Mouse (Mus musculus) stomach, postnatal 0 days (tissue): ENCODE data around the gene Fam3c. TPM values are rescaled to one million over a fixed set of nuclear protein-coding genes. Genes with fewer than 3 reads are reported as not detected.

Experiments
- ATAC-seq: fragments of 200-750 bp; cut with Nextera tagmentation; 2 replicates; pipeline ENCODE4 v1.8.0; 2017; ENCODE audit not compliant: low FRiP score, low TSS enrichment
- DNase-seq: peaks from one replicate; pipeline ENCODE4 v3.0.0-alpha.2; 2016; ENCODE audit warnings: low spot score
- H3K27ac ChIP-seq: fragments of 300-500 bp; sonication (generic); replicated peaks from 2 replicates; pipeline ENCODE4 v1.5.1; 2014; ENCODE audit warnings: mild to moderate bottlenecking, control low read depth
- H3K27me3 ChIP-seq: fragments of 300-500 bp; sonication (generic); 2 replicates; pipeline ENCODE4 v1.6.1; 2014; ENCODE audit warnings: low read length; ENCODE audit not compliant: control insufficient read depth, insufficient read depth
- H3K36me3 ChIP-seq: fragments of 300-500 bp; sonication (generic); 2 replicates; pipeline ENCODE4 v1.6.1; 2014; ENCODE audit warnings: low read length, mixed read lengths; ENCODE audit not compliant: control insufficient read depth, insufficient read depth
- H3K4me1 ChIP-seq: fragments of 300-500 bp; sonication (generic); replicated peaks from 2 replicates; pipeline ENCODE4 v1.6.1; 2014; ENCODE audit warnings: antibody characterized with exemption; ENCODE audit not compliant: control insufficient read depth, insufficient read depth
- H3K4me2 ChIP-seq: fragments of 300-500 bp; sonication (generic); replicated peaks from 2 replicates; pipeline ENCODE4 v1.6.1; 2014; ENCODE audit warnings: low read depth, mild to moderate bottlenecking, control low read depth, moderate library complexity
- H3K4me3 ChIP-seq: fragments of 300-500 bp; sonication (generic); 2 replicates; pipeline ENCODE4 v1.5.1; 2014; ENCODE audit warnings: low read depth, low read length, control low read depth
- H3K9ac ChIP-seq: fragments of 300-500 bp; sonication (generic); 2 replicates; pipeline ENCODE4 v1.6.1; 2014; ENCODE audit warnings: mild to moderate bottlenecking, low read length, control low read depth, mixed read lengths
- H3K9me3 ChIP-seq: fragments of 300-500 bp; sonication (generic); 2 replicates; pipeline ENCODE4 v1.6.1; 2016; ENCODE audit warnings: low read length; ENCODE audit not compliant: control insufficient read depth
- CTCF ChIP-seq: IDR thresholded peaks from 2 replicates; pipeline ENCODE4 v1.5.1; 2016; ENCODE audit warnings: antibody characterized with exemption, low read depth, mild to moderate bottlenecking, moderate library complexity
- EP300 ChIP-seq: optimal IDR thresholded peaks from 2 replicates; pipeline ENCODE3; 2016; ENCODE audit warnings: antibody characterized with exemption
- WGBS: fragments of 180-500 bp; shearing (Covaris S2); extraction: QIAGEN DNeasy Blood & Tissue Kit; methylation state at CpG from one replicate; pipeline ENCODE4 v1.1.7; 2014; 5-methylcytosine and 5-hydroxymethylcytosine counted together
- polyA plus RNA-seq: library from polyadenylated mRNA; unstranded; fragments of >200 nt; fragmentation: Nextera tagmentation; extraction: Ambion mirVana; gene quantifications from 2 replicates; pipeline ENCODE4 v1.2.1, GENCODE M21; 2015

Fam3c gene
- 94.8 and 99.4 TPM in 2 replicates for polyA plus RNA-seq

DNA sequence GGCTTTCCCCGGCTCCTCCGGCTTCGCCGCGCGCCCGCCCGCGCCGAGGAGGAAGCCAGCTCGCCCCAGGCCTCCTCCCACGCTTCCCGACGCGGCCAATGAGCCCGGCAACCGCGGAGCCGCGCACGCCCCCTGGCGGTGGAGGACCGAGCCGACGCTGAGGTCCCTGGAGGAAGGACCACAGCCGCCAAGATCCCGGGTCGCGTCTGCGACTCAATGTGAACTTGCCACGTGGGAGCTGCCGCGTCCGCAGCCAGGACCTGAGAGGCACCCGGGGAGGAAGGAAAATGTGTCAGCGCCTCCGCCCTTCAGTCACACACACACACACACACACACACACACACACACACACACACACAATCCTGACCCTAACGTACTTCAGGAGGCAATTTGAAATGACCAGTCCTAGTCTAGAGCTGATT, at the start of gene Fam3c:
Fam3c (minus strand) TSS at position 158 of the 422 bp plus-strand sequence.
- Histone ChIP-seq H3K27me3 (no peaks in the 10 kb centered on the region), H3K4me1 (no peaks in the 10 kb centered on the region; the same call in 1 of the 2 replicates), H3K9ac (peak within 1 kb of the TSS; percentile 85), H3K4me3 (peak within 1 kb of the TSS; percentile 73), H3K4me2 (peak within 1 kb of the TSS; percentile 64), H3K9me3 (no peaks in the 10 kb centered on the region), H3K36me3 (no peaks in the 10 kb centered on the region), H3K27ac (peak within 1 kb of the TSS; percentile 89)
- DNase-seq = peak; percentile 98
- peak; percentile 95 for ATAC-seq
- WGBS = under 1% methylated on average over 37 of the region's 38 CpGs
- TF ChIP-seq EP300 (no peak), CTCF (peak; percentile 94)

DNA sequence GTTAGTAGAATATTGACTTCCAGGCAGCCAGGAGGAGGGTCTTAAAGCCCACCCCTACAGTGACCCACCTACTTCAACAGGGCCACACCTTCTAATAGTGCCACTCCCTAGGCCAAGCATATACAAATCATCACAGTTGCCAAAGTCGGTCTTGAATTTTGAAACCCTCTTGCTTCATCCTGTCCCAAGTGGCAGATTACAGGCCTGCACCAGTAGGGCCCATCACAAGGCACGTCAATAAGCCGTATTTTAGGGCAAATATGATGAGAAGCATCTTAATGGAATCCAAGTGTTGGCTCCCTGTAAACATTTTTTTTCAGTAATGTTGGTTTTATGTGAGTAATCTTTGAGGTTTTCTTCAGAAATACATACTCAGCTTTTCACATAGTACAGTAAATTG, 49.0 kb upstream of the Fam3c start:
- TF ChIP-seq CTCF (no peak), EP300 (no peak)
- Histone ChIP-seq H3K27me3 (no peaks in the 10 kb centered on the region), H3K9ac (no peak overlapping the region), H3K36me3 (no peaks in the 10 kb centered on the region), H3K4me1 (no peaks in the 10 kb centered on the region), H3K4me2 (no peak overlapping the region), H3K27ac (no peak overlapping the region), H3K9me3 (no peaks in the 10 kb centered on the region), H3K4me3 (no peak overlapping the region)
- ATAC-seq (no peak), DNase-seq (no peak)
- 82% methylated on average over 3 of the region's 3 CpGs for WGBS

DNA sequence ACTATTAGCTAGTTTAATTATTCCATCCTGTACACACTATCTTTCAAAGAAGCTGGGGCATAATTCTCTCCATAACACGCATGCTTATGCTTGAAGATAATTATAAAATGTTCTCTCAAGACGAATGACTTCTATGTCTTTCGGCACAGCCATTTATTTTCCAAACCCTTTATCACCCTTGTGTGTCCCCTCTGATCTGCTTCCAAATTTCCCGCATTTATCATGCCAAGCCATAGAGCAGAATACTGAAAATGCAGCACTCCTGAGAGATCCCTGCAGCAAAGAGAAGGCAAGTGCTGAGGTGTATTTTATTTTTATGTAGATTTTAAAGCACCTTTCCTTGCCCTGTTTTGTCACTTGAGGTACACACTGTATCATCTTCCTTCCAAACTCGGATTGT, 47.7 kb upstream of the Fam3c start:
- ATAC-seq (no peak), DNase-seq (no peak)
- WGBS = 54% methylated on average over 5 of the region's 5 CpGs
- no peak overlapping the region for H3K4me2 ChIP-seq
- no peaks in the 10 kb centered on the region for H3K27me3 ChIP-seq
- no peaks in the 10 kb centered on the region for H3K36me3 ChIP-seq
- H3K4me1 ChIP-seq = no peaks in the 10 kb centered on the region
- TF ChIP-seq EP300 = no peak
- no peak for TF ChIP-seq CTCF
- no peak overlapping the region for H3K4me3 ChIP-seq
- no peaks in the 10 kb centered on the region for H3K9me3 ChIP-seq
- no peak overlapping the region for H3K27ac ChIP-seq
- H3K9ac ChIP-seq = no peak overlapping the region

DNA sequence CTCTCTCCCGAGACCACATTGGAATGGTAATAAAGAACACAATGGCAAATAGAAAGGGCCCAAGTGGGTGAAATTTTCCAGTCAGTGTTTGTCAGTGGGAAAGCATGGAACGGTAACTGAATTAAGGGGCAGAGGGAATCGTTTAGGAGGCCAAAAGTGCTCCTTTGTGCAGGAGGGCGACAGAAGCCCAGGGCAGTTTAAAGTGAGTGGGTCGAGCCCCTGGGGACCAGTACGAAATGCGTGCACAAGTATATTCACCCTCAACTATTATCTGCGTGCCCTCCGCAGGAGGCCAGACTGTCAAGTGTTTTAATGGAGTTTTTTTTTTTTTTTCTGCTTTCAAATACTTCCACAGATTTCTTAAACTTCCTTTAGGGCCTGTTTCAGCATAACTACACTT, 47.3 kb upstream of the Fam3c start:
- WGBS = 80% methylated on average over 9 of the region's 9 CpGs
- H3K4me2 ChIP-seq = no peak overlapping the region
- H3K9ac ChIP-seq = no peak overlapping the region
- no peaks in the 10 kb centered on the region for H3K27me3 ChIP-seq
- H3K27ac ChIP-seq = no peak overlapping the region
- TF ChIP-seq EP300 (no peak), CTCF (no peak)
- no peak overlapping the region for H3K4me3 ChIP-seq
- ATAC-seq (no peak), DNase-seq (no peak)
- no peaks in the 10 kb centered on the region for H3K4me1 ChIP-seq
- H3K36me3 ChIP-seq = no peaks in the 10 kb centered on the region
- H3K9me3 ChIP-seq = no peaks in the 10 kb centered on the region

- no peak overlapping the region for H3K4me2 ChIP-seq
- no peaks in the 10 kb centered on the region for H3K4me1 ChIP-seq
- TF ChIP-seq EP300 (no peak), CTCF (no peak)
- H3K4me3 ChIP-seq = no peak overlapping the region
- no peak for ATAC-seq
- H3K9me3 ChIP-seq = no peaks in the 10 kb centered on the region
- H3K27ac ChIP-seq = no peak overlapping the region
- no peaks in the 10 kb centered on the region for H3K36me3 ChIP-seq
- DNase-seq = no peak
- WGBS = 75% methylated on average over 13 of the region's 13 CpGs
- no peak overlapping the region for H3K9ac ChIP-seq
- no peaks in the 10 kb centered on the region for H3K27me3 ChIP-seq
These were observed 46.6 kb upstream of the Fam3c start for GRCm38 (mm10) chr6:22402548-22403164.

DNA sequence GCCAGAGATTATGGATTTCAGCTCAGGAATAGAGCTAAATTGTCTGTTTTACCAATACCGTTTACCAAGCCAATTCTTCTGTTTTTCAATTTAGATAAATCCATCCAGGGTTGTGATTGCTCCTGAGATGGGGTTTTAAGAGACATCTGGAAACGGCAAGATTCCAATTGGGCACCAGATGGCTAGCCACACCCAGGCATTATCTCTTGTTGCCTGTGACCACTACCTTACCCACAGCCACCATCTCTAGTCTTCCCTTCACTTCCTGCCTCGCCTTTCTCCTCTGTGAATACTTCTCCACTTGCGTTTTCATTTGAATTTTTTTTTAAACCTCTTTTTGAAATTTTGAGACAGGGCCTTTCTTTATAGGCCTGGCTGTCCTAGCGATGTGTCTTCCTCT, 46.0 kb upstream of the Fam3c start:
- WGBS = 79% methylated on average over 5 of the region's 5 CpGs
- ATAC-seq (no peak), DNase-seq (no peak)
- Histone ChIP-seq H3K9ac (no peak overlapping the region), H3K4me2 (no peak overlapping the region), H3K4me1 (no peaks in the 10 kb centered on the region), H3K9me3 (no peaks in the 10 kb centered on the region), H3K4me3 (no peak overlapping the region), H3K27me3 (no peaks in the 10 kb centered on the region), H3K36me3 (no peaks in the 10 kb centered on the region), H3K27ac (no peak overlapping the region)
- TF ChIP-seq EP300 (no peak), CTCF (no peak)
